Mouse (Mus musculus) cerebellum, adult 9-10 months (tissue): ENCODE measurements around the gene Prkca.
"Not testable (repeated sequence)": the region's sequence is repeated elsewhere in the genome, so short reads cannot be mapped to it uniquely, and the experiment has no call there.

Source experiments
- DNase-seq: peaks from one replicate; pipeline ENCODE4 v3.0.0; 2022

The Prkca gene

DNA sequence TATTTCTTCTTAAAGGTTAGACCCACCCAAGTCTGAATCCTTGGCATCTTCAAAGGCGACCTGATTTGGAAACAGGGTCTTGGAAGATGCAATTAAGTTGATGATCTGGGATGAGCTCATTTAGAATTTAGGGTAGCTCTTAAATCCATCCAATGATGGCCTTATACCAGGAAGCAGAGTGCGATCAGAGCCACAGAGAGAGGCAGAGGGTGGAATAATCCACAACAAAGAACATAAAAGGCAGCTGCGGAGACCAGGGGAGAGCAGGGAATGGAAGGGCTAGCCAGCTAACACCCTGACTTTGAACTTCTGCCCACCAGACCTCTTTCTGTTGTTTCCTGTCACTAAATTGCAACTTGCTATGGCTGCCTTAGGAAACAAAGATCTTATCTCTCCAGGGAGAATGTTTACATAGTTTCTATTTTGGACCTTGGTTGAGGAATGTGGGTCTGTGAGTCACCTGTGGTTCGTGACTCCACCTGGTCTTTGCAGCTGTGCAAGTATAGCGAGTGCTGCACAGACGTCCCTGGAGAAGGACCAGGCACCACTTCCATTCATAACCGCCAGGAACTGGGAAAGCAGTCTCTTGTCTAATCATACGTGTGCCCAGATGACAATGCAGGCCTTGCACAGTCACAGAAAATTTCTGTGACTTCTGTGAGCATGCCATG, 242.3 kb downstream of the Prkca start:
- DNase-seq = no peak

DNA sequence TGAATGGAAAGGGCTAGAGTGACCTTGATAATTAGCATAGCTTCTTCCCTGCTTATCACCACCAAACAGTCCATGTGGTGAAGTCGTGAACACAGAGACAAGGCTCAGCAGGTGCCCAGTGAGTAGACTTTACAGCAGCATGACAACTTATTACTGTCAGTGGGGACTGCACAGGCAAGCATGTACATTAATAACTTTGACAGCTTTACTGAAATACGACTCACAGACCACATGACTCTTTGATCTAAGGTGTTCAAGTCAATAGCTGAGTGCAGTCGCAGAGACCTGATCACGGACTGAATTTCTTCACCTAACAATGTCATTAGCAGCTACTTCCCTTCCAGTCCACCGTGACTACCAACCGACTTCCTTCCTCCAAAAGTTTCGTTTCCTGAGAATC, 245.4 kb downstream of the Prkca start:
- no peak for DNase-seq

DNA sequence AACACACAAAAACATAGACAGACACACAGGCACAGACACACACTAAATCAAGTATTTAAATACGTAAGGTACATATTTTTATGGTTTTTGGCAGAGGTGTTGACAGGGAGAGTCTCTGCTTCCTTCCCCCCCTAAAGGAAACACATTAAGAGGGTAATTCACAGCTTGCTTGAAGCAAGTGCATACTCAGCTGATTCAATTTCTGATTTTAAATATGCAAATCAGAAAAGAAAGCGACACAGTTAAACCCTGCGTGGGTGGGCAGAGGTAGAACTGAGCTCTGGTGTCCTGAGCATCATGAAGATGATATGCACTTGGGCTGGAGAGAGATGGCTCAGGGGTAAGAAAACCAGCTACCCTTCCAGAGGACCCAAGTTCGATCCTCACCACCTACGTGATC, 248.9 kb downstream of the Prkca start:
- DNase-seq = no peak

- DNase-seq = no peak
Observed at GRCm38 (mm10) chr11:108093248-108093647, 250.5 kb downstream of the Prkca start.

GRCm38 (mm10) chr11:108091238-108091637, 252.5 kb downstream of the Prkca start:
- DNase-seq = no peak

DNA sequence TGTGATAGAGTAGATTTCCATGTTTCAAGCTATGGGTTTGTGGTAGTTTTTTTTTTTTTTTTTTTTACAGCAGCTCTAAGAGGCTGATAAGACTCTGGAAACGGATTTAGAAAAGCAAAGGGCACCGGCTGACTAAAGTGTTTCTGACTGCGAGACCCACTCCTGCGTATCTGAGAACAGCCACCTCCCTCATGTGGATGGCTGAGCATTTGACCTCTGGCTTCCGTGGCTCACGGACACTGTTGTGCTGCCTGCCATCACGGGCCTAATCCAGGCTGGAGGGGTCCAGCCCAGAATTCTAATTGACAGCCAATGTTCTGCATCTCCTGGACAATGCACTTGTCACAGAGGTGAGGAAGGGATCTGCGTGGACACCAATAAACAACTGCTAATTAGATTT, 253.0 kb downstream of the Prkca start:
- no peak for DNase-seq

- DNase-seq = no peak
Observed at GRCm38 (mm10) chr11:108088063-108088462, 255.7 kb downstream of the Prkca start.

- not testable (repeated sequence) for DNase-seq
Observed at GRCm38 (mm10) chr11:108087105-108087700, 256.5 kb downstream of the Prkca start.

GRCm38 (mm10) chr11:108082673-108083072, 261.1 kb downstream of the Prkca start:
- DNase-seq = no peak

DNA sequence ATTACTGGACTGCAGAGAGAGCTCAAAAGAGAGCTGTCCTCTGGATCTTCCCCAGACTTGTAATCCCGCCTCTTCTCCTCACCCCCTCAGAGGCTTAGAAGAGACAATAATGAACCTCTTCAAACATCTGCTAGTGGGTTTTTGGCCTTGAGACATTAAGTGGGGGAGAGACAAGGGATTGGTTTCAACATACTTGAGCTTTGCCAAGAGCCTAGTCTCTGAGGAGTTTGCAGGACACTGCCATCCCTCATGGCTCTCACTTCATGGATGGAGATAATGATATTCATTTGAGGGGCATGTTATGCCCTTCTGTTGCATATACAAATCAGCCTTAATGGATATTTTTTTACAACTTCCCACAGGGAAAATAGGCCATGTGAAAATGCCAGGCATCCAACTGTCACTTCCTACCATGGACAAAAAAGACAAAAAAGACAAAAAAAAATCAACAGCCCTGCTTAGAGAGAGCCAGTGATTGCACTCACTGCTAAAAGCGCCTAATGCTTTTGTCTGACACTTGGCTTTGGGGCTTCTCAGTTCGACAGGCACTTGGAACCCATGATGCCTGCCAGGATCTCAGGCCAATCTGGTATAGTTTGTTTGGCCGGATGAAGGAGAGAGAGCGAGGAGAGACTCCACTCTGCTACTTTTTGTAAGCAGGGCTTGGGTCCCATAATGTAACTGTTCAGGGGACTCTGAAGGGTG, 263.6 kb downstream of the Prkca start:
- no peak for DNase-seq

DNA sequence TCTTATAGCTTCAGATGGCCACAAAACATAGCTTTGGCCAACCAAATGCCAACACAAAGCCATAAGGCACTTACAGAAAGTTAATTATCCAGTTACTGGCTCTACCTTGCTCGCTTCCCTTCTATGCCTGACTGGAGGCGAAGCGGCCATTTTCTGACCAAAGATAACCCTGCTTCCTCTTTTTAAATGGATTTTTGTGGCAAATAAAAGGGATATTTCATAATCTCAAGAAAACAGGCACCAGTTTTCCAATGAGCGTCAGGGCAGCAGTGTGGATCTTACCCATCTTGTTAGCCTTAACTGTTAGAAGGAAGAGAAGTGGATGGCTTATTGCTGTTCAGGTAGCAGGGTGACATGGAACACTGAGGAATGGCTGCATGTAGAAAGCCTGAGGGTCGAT, 264.3 kb downstream of the Prkca start:
- DNase-seq = no peak

DNA sequence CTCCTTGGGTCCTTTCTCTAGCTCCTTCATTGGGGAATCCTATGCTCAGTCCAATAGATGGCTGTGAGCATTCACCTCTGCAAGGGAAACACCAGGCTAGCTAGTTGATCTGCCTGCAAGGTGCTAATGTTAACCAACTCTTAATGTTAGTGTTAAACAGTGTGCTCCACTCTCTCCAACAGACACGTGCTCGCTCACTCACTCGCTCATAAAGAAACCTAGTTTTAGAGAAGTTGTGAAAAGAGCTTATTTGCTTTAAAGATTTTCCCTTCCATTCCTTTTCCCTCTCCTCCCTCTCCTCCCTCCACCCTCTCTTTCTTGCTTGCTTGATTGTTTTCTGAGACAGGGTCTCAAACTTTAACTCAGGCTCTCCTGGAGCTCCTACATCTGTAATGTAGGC, 266.2 kb downstream of the Prkca start:
- DNase-seq = no peak

GRCm38 (mm10) chr11:108072606-108073243, 271.0 kb downstream of the Prkca start:
- DNase-seq = no peak

- no peak for DNase-seq
Observed at GRCm38 (mm10) chr11:108071230-108071629, 272.5 kb downstream of the Prkca start.

DNA sequence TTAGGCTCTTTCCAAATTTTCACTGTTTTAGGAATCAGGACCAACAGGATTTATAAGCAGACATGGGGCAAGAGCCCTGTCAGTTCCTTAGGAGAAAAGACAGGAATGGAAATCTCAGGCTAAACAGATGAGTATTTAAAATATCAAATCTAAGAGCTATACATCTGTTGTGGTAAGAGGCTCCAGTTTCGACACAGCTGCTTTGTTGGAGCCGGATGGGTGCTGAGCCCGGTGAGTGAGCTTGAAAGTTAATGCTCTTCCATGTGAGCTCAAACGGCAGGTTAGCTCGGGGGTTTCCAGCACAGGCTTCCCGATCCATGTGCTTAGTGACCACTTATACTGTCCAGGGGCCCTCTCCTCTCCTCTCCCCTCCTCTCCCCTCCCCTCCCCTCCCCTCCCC, 273.7 kb downstream of the Prkca start:
- no peak for DNase-seq

- no peak for DNase-seq
Observed at GRCm38 (mm10) chr11:108068430-108068829, 275.3 kb downstream of the Prkca start.

DNA sequence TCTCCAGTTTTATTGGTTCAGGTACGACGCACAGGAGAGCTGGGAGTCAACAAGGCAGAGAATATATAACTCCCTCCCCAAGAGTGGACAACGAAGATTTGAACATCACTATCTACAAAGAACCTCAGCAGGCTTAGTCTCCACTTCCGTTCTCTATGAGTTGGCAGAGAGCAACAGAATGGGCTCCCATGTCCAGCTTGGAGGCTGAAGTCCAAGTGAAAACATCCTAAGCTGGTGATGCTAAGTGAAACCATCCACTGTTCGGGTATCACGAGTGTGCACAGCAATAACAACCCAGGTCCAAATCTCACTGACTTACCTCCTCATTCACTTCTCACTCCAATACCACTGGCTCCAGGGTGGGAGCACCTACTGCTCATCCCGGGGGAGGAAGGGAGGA, 276.6 kb downstream of the Prkca start:
- no peak for DNase-seq

DNA sequence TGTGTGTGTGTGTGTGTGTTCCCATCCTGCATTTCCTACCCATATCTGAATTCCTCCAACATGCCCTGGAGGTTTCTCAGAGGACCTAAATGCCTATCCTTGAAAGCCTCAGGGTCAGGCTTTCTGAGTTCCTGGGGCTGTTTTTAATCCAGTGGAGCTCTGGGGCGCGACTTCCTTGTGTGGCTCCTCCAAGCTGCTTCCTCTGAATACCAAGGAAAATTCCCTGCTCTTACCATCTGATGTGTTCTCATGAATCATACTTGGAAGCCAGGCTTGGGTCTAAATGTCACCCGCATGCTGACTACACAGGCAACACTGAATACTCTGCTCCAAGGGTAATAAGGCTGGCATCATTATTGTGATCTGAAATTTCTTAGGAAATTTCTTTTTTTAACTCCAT, 279.3 kb downstream of the Prkca start:
- DNase-seq = no peak

GRCm38 (mm10) chr11:108063096-108063495, 280.6 kb downstream of the Prkca start:
- DNase-seq = no peak

DNA sequence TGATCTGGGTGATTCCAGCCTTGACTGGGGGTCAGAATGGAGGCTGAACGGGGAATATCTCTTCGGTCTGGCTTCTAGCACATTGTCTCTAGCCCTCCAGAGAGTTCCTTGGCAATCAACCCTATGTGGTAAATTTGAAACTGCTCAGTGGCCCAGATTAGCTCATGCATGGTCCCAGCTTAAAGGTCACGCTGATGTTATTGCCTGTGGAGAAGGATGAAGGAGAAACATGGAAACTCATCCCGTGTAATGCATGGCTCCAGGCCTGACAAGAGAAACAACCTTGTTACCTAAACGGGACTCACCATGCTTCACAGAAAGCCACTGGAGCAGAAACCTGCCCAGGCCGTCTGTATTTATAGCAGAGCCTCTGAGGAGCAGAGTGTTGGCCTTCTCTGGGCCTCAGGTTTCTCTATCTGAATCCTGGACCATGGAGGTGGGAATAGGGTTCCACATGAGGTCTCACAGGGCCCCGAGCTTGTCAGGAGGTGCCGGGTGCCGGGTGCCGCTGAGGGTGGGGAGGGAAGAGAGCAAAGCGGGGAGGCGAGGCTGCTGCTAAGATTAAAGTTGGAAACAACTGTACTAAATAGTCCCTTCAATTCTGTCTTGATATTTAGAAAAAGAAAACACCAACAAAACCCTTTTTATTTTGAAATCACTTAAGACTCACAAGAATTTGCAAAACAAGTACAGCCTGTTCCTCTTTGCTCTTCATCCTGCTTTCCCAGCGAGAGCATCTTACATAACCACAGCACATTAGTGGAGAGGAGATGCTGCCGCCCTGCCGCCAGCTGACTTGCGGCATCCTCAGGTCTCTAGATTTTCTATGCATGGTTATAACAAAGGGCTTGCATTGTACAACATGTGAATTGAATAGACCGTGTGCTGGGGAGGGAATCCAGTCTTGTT, 281.9 kb downstream of the Prkca start:
- peak; percentile 15 for DNase-seq

DNA sequence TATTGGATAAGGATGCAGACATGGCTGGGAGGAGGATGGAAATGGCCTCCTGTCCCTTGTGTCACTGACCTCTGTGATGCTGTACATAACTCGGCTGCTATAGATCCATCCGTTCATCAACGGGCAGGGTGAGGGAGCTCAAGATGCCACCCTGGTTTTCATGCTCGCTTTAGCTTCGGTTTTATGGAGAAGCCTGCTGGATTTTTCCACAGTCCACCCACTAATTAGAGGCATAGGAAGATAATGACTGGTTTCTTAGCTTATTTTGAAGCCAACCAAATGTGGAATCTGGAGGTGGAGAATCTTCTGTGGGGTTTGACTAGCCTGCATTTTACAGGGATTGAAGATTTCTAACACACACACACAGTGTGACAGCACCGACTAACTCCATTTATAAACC, 286.6 kb downstream of the Prkca start:
- DNase-seq = no peak

GRCm38 (mm10) chr11:108054647-108055046, 289.1 kb downstream of the Prkca start:
- DNase-seq = no peak

DNA sequence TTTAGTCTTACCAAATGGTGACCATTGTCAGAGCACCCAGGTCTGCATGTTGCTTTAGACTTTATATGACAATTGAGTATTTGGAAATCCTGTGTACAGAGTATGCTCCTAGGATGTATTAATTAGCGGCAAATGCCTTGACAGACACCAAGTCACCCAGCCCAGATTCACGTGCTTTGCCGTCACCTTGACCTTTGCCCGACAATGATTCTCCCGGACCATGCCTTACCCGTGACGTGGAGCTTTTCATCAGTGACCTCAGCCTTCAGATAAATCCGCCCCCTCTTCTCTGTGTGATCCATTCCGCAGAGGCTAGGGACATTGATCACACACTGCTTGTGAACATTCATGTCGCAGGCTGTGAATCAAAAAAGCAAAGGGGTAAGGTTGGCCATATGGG, 290.0 kb downstream of the Prkca start:
- DNase-seq = no peak
